Mouse (Mus musculus) cerebellum, adult 2 months (tissue): ENCODE measurements at regions not wholly inside any gene's neighbourhood (a gene's known extent, or its start where the extent isn't known, plus 50 kb on each side); places are given as distances from the start of the nearest gene placed in this dataset.

Experiments used
- CTCF ChIP-seq: fragments of 200-500 bp; IDR thresholded peaks from 2 replicates; pipeline ENCODE4 v1.5.1; 2011; ENCODE audit warnings: low read depth, mild to moderate bottlenecking, control low read depth, low read length, moderate library complexity, borderline replicate concordance; ENCODE audit not compliant: insufficient read depth
- POLR2A ChIP-seq: fragments of 200-500 bp; IDR thresholded peaks from 2 replicates; pipeline ENCODE4 v1.6.1; 2011; ENCODE audit warnings: low read length, control low read depth, borderline replicate concordance; ENCODE audit not compliant: insufficient read depth

- TF ChIP-seq CTCF: no peak
- no peak for TF ChIP-seq POLR2A
Observed at GRCm38 (mm10) chr4:31367031-31367430, 596.9 kb upstream of the Map3k7 start.
